Mouse (Mus musculus) lung, postnatal 0 days (tissue): ENCODE measurements around the gene Acss3. TPM values are rescaled to one million over a fixed set of nuclear protein-coding genes. Genes with fewer than 3 reads are reported as not detected.
A peak's percentile ranks its signal among the peaks of the same experiment; 100 is the strongest.

ENCODE experiments used
- ATAC-seq: fragments of 200-750 bp; cut with Nextera tagmentation; 2 replicates; pipeline ENCODE4 v1.8.0; 2017; ENCODE audit warnings: moderate library complexity
- DNase-seq: peaks from one replicate; pipeline ENCODE4 v3.0.0-alpha.2; 2016; ENCODE audit warnings: low spot score
- H3K27ac ChIP-seq: fragments of 300-500 bp; sonication (generic); 2 replicates; pipeline ENCODE4 v1.5.1; 2014; ENCODE audit warnings: antibody characterized with exemption, mild to moderate bottlenecking, low read length, mixed read lengths
- H3K27me3 ChIP-seq: fragments of 300-500 bp; sonication (generic); replicated peaks from 2 replicates; pipeline ENCODE4 v1.6.1; 2014; ENCODE audit warnings: low read length, mixed read lengths; ENCODE audit not compliant: insufficient read depth
- H3K36me3 ChIP-seq: fragments of 300-500 bp; sonication (generic); 2 replicates; pipeline ENCODE4 v1.6.1; 2014; ENCODE audit warnings: low read length, mixed read lengths; ENCODE audit not compliant: insufficient read depth
- H3K4me1 ChIP-seq: fragments of 300-500 bp; sonication (generic); 2 replicates; pipeline ENCODE4 v1.6.1; 2014; ENCODE audit warnings: antibody characterized with exemption, low read depth, low read length, mixed read lengths; ENCODE audit not compliant: insufficient read depth
- H3K4me2 ChIP-seq: fragments of 300-500 bp; sonication (generic); replicated peaks from 2 replicates; pipeline ENCODE4 v1.6.1; 2014; ENCODE audit warnings: low read depth, mild to moderate bottlenecking, low read length, moderate library complexity, mixed read lengths
- H3K4me3 ChIP-seq: fragments of 300-500 bp; sonication (generic); 2 replicates; pipeline ENCODE4 v1.5.1; 2014; ENCODE audit warnings: low read depth, low read length
- H3K9ac ChIP-seq: fragments of 300-500 bp; sonication (generic); replicated peaks from 2 replicates; pipeline ENCODE4 v1.6.1; 2014; ENCODE audit warnings: low read depth, mild to moderate bottlenecking
- H3K9me3 ChIP-seq: fragments of 300-500 bp; sonication (generic); 2 replicates; pipeline ENCODE4 v1.6.1; 2016; ENCODE audit warnings: low read length, mixed read lengths
- CTCF ChIP-seq: IDR thresholded peaks from 2 replicates; pipeline ENCODE4 v1.5.1; 2016; ENCODE audit warnings: antibody characterized with exemption, mild to moderate bottlenecking
- EP300 ChIP-seq: IDR thresholded peaks from 2 replicates; pipeline ENCODE4 v1.6.1; 2016; ENCODE audit warnings: antibody characterized with exemption, mild to moderate bottlenecking, control low read depth
- WGBS: fragments of 180-500 bp; shearing (Covaris S2); extraction: QIAGEN DNeasy Blood & Tissue Kit; methylation state at CpG from one replicate; pipeline ENCODE4 v1.1.7; 2014; 5-methylcytosine and 5-hydroxymethylcytosine counted together
- polyA plus RNA-seq: library from polyadenylated mRNA; unstranded; fragments of >200 nt; fragmentation: Nextera tagmentation; extraction: Ambion mirVana; gene quantifications from 2 replicates; pipeline ENCODE4 v1.2.1, GENCODE M21; 2015

Gene Acss3
- polyA plus RNA-seq = 6.3 and 6.9 TPM in 2 replicates

- H3K36me3 ChIP-seq = no peaks in the 10 kb centered on the region
- H3K4me2 ChIP-seq = peak within 1 kb of the TSS; percentile 64
- H3K4me3 ChIP-seq = peak within 1 kb of the TSS; percentile 57
- peak within 1 kb of the TSS; percentile 79 for H3K27ac ChIP-seq
- H3K27me3 ChIP-seq = no peaks in the 10 kb centered on the region
- DNase-seq = peak; percentile 91
- 1% methylated on average over 17 of the region's 17 CpGs for WGBS
- H3K4me1 ChIP-seq = no peaks in the 10 kb centered on the region
- ATAC-seq = peak; percentile 92
- peak within 1 kb of the TSS; percentile 57 for H3K9ac ChIP-seq
- TF ChIP-seq EP300 (peak; percentile 15; the same call in 1 of the 2 replicates), CTCF (peak; percentile 25)
- H3K9me3 ChIP-seq = no peaks in the 10 kb centered on the region
These were observed at the start of gene Acss3 for GRCm38 (mm10) chr10:107123529-107124335. Gene Acss3, minus strand, starts transcription at chr10:107123668.

- Histone ChIP-seq H3K4me2 (no peak overlapping the region), H3K9me3 (no peaks in the 10 kb centered on the region), H3K4me3 (no peak overlapping the region), H3K27me3 (no peaks in the 10 kb centered on the region), H3K9ac (no peak overlapping the region), H3K36me3 (no peaks in the 10 kb centered on the region), H3K4me1 (no peaks in the 10 kb centered on the region), H3K27ac (no peak overlapping the region)
- DNase-seq (peak; percentile 35), ATAC-seq (peak; percentile 19; the same call in 1 of the 2 replicates)
- TF ChIP-seq CTCF (no peak), EP300 (no peak)
- 64% methylated on average over 3 of the region's 3 CpGs for WGBS
These were observed 48.7 kb upstream of the Acss3 start for GRCm38 (mm10) chr10:107172003-107172689.

- Histone ChIP-seq H3K27me3 (no peaks in the 10 kb centered on the region), H3K4me1 (no peaks in the 10 kb centered on the region), H3K27ac (no peak overlapping the region), H3K4me2 (no peak overlapping the region), H3K9ac (no peak overlapping the region), H3K4me3 (no peak overlapping the region), H3K36me3 (no peaks in the 10 kb centered on the region), H3K9me3 (no peaks in the 10 kb centered on the region)
- WGBS = 88% methylated on average over 3 of the region's 3 CpGs
- DNase-seq (no peak), ATAC-seq (no peak)
- TF ChIP-seq EP300 (no peak), CTCF (no peak)
These were observed 43.0 kb upstream of the Acss3 start for GRCm38 (mm10) chr10:107166486-107166885.

GRCm38 (mm10) chr10:107148759-107149158 lies 25.3 kb upstream of the Acss3 start:
- DNase-seq (no peak), ATAC-seq (no peak)
- H3K27ac ChIP-seq = no peak overlapping the region
- no peak overlapping the region for H3K4me2 ChIP-seq
- H3K36me3 ChIP-seq = no peaks in the 10 kb centered on the region
- H3K9ac ChIP-seq = no peak overlapping the region
- no peaks in the 10 kb centered on the region for H3K9me3 ChIP-seq
- H3K27me3 ChIP-seq = no peaks in the 10 kb centered on the region
- 76% methylated on average over 1 of the region's 1 CpGs for WGBS
- no peaks in the 10 kb centered on the region for H3K4me1 ChIP-seq
- no peak overlapping the region for H3K4me3 ChIP-seq
- TF ChIP-seq CTCF (no peak), EP300 (no peak)

- Histone ChIP-seq H3K4me3 (no peak overlapping the region), H3K36me3 (no peaks in the 10 kb centered on the region), H3K9ac (no peak overlapping the region), H3K4me2 (no peak overlapping the region), H3K4me1 (no peaks in the 10 kb centered on the region), H3K27me3 (no peaks in the 10 kb centered on the region), H3K9me3 (no peaks in the 10 kb centered on the region), H3K27ac (no peak overlapping the region)
- no peak for ATAC-seq
- no peak for DNase-seq
- TF ChIP-seq EP300 (no peak), CTCF (no peak)
- WGBS = 7% methylated on average over 1 of the region's 1 CpGs
These were observed 20.5 kb upstream of the Acss3 start for GRCm38 (mm10) chr10:107144016-107144415.

GRCm38 (mm10) chr10:107142910-107143309 lies 19.4 kb upstream of the Acss3 start:
- Histone ChIP-seq H3K4me3 (no peak overlapping the region), H3K4me2 (no peak overlapping the region), H3K9ac (no peak overlapping the region), H3K4me1 (no peaks in the 10 kb centered on the region), H3K9me3 (no peaks in the 10 kb centered on the region), H3K27me3 (no peaks in the 10 kb centered on the region), H3K36me3 (no peaks in the 10 kb centered on the region), H3K27ac (no peak overlapping the region)
- no peak for DNase-seq
- ATAC-seq = no peak
- 53% methylated on average over 1 of the region's 1 CpGs for WGBS
- TF ChIP-seq CTCF = no peak
- TF ChIP-seq EP300 = no peak
